ENCODE assay signal across 14 mouse cellular contexts in the genomic region with DNA sequence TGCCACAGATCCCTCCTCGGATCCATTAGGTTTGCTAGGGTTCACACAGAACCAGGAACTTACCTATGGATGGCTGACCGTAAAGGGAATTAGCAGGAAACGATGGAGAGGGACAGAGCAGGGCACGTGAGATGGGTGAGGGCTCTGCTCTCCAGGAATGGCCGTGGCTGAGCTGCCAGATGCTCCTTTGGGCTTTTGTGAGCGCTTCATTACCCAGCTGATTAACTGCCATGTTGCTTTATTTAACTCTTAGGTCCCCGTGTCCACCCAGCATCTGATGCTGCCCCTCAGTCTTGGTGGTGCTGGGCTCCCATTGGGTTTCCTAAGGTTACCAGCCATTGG. TPM values are rescaled to one million over a fixed set of nuclear protein-coding genes. Genes with fewer than 3 reads are reported as not detected.
A peak's percentile ranks its signal among the peaks of the same experiment; 100 is the strongest.
DNase-seq lines count a peak whose midpoint lies in the region; ATAC-seq and TF ChIP-seq lines count a peak whose summit lies in the region.
"Had no signal": no experiment of that assay in that cellular context is flagged by ENCODE, and none has a peak within 500 bp of the region (broad histone marks: within the 10 kb centered on the region; RNA-seq: fewer than 3 reads in every experiment).

No protein-coding gene starts in this region.

- H3K27me3 ChIP-seq in kidney, postnatal 0 days (ENCODE audit: insufficient read depth, low read length): no peaks in the 10 kb centered on the region
- H3K27me3 ChIP-seq in hindbrain, embryonic 13.5 days: no peaks in the 10 kb centered on the region
- H3K27me3 ChIP-seq in neural tube, embryonic 13.5 days: no peaks in the 10 kb centered on the region
- no peaks in the 10 kb centered on the region for H3K27me3 ChIP-seq in embryonic facial prominence, embryonic 10.5 days (replicated peaks; ENCODE audit: low read depth, poor library complexity, severe bottlenecking)
- H3K27me3 ChIP-seq: embryonic facial prominence, embryonic 13.5 days; heart, embryonic 15.5 days had no signal

- peak overlapping the region; percentile 27; the same call in 1 of the 2 replicates for H3K4me2 ChIP-seq in kidney, postnatal 0 days (ENCODE audit: low read length)
- peak overlapping the region; percentile 34 for H3K4me2 ChIP-seq in hindbrain, embryonic 13.5 days
- peak overlapping the region; percentile 42 for H3K4me2 ChIP-seq in neural tube, embryonic 13.5 days
- H3K4me2 ChIP-seq: embryonic facial prominence, embryonic 13.5 days had no signal

- no peak overlapping the region for H3K4me3 ChIP-seq in kidney, postnatal 0 days (replicated peaks; ENCODE audit: low read depth, low read length)
- no peak overlapping the region for H3K4me3 ChIP-seq in hindbrain, embryonic 13.5 days
- H3K4me3 ChIP-seq in neural tube, embryonic 13.5 days: peak overlapping the region; percentile 14
- H3K4me3 ChIP-seq in embryonic facial prominence, embryonic 10.5 days: no peak overlapping the region
- H3K4me3 ChIP-seq: embryonic facial prominence, embryonic 13.5 days; heart, embryonic 15.5 days; left cerebral cortex, adult 2 months had no signal

- H3K9me3 ChIP-seq in kidney, postnatal 0 days (replicated peaks; ENCODE audit: low read length): no peaks in the 10 kb centered on the region
- H3K9me3 ChIP-seq in hindbrain, embryonic 13.5 days: no peaks in the 10 kb centered on the region
- H3K9me3 ChIP-seq in neural tube, embryonic 13.5 days: no peaks in the 10 kb centered on the region
- H3K9me3 ChIP-seq in embryonic facial prominence, embryonic 10.5 days: no peaks in the 10 kb centered on the region
- H3K9me3 ChIP-seq: embryonic facial prominence, embryonic 13.5 days; heart, embryonic 15.5 days had no signal

- TF ChIP-seq CTCF in kidney, postnatal 0 days (IDR thresholded peaks at IDR 0.05; ENCODE audit: low read depth): no peak

- peak overlapping the region; percentile 52; the same call in 1 of the 2 replicates for H3K27ac ChIP-seq in kidney, postnatal 0 days
- peak overlapping the region; percentile 74 for H3K27ac ChIP-seq in hindbrain, embryonic 13.5 days
- H3K27ac ChIP-seq in neural tube, embryonic 13.5 days (replicated peaks): peak overlapping the region; percentile 61; the same call in 1 of the 2 replicates
- no peak overlapping the region for H3K27ac ChIP-seq in embryonic facial prominence, embryonic 10.5 days (replicated peaks)
- H3K27ac ChIP-seq: embryonic facial prominence, embryonic 13.5 days; heart, embryonic 15.5 days; layer of hippocampus, adult 2 months; left cerebral cortex, adult 2 months had no signal

- peak; percentile 45; the same call in 1 of the 2 replicates for ATAC-seq in kidney, postnatal 0 days (replicated peaks; ENCODE audit: low FRiP score, low read depth)
- peak; percentile 68 for ATAC-seq in hindbrain, embryonic 13.5 days (ENCODE audit: low FRiP score)
- peak; percentile 71 for ATAC-seq in neural tube, embryonic 13.5 days (ENCODE audit: low read depth)

- peak; percentile 34 to 52 for DNase-seq in cerebellum, postnatal 14 days
- DNase-seq in cerebellum, adult 11-12 months: no peak
- DNase-seq in kidney, postnatal 0 days (ENCODE audit: low spot score): peak; percentile 64
- DNase-seq in kidney, adult 8-10 months: no peak
- no peak for DNase-seq in right cerebral cortex, postnatal 14 days
- no peak for DNase-seq in embryonic facial prominence, embryonic 10.5 days (ENCODE audit: low spot score)
- DNase-seq: gastrocnemius, postnatal 36 days; lung, adult 2 months had no signal

- no peaks in the 10 kb centered on the region for H3K4me1 ChIP-seq in kidney, postnatal 0 days (replicated peaks; ENCODE audit: insufficient read depth, low read length)
- H3K4me1 ChIP-seq in hindbrain, embryonic 13.5 days (replicated peaks): peaks cover 8% of the 10 kb centered on the region
- H3K4me1 ChIP-seq in neural tube, embryonic 13.5 days (replicated peaks): peaks cover 9% of the 10 kb centered on the region
- no peaks in the 10 kb centered on the region for H3K4me1 ChIP-seq in embryonic facial prominence, embryonic 10.5 days
- H3K4me1 ChIP-seq: heart, embryonic 15.5 days had no signal

- no peaks in the 10 kb centered on the region for H3K36me3 ChIP-seq in kidney, postnatal 0 days (ENCODE audit: insufficient read depth, low read length)
- H3K36me3 ChIP-seq in hindbrain, embryonic 13.5 days: peaks cover 6% of the 10 kb centered on the region
- peaks cover 6% of the 10 kb centered on the region; the same call in 1 of the 2 replicates for H3K36me3 ChIP-seq in neural tube, embryonic 13.5 days
- peaks cover under 1% of the 10 kb centered on the region; the same call in 1 of the 2 replicates for H3K36me3 ChIP-seq in embryonic facial prominence, embryonic 10.5 days (replicated peaks)
- H3K36me3 ChIP-seq: embryonic facial prominence, embryonic 13.5 days; heart, embryonic 15.5 days had no signal

- WGBS in kidney, postnatal 0 days: 16% methylated on average over 7 of the region's 7 CpGs
- WGBS in hindbrain, embryonic 13.5 days: 38% methylated on average over 7 of the region's 7 CpGs
- 14% methylated on average over 7 of the region's 7 CpGs for WGBS in neural tube, embryonic 13.5 days
- 70% methylated on average over 7 of the region's 7 CpGs for WGBS in embryonic facial prominence, embryonic 10.5 days

- 0 out of 2 replicates have a peak overlapping the region, but pooled peaks have one; percentile 31 for H3K9ac ChIP-seq in kidney, postnatal 0 days (ENCODE audit: low read depth, low read length)
- peak overlapping the region; percentile 60 for H3K9ac ChIP-seq in hindbrain, embryonic 13.5 days
- H3K9ac ChIP-seq in neural tube, embryonic 13.5 days: peak overlapping the region; percentile 46
- H3K9ac ChIP-seq: embryonic facial prominence, embryonic 13.5 days; heart, embryonic 15.5 days had no signal

RNA-seq across cellular contexts. Expression of gene Map3k13, which starts 21.5 kb away (rescaled TPM):
- 0.53 and 0.66 TPM in 2 replicates for polyA plus RNA-seq in kidney, postnatal 0 days (2015; fragmentation: Nextera tagmentation; extraction: Ambion mirVana)
- 7.9 and 8.2 TPM in 2 replicates for polyA plus RNA-seq in hindbrain, embryonic 13.5 days (2015; fragmentation: Nextera tagmentation; extraction: Ambion mirVana)
- polyA plus RNA-seq in neural tube, embryonic 13.5 days (2015; fragmentation: Nextera tagmentation; extraction: Ambion mirVana): 8.7 and 9.5 TPM in 2 replicates
- polyA plus RNA-seq in embryonic facial prominence, embryonic 10.5 days (2016; fragmentation: Nextera tagmentation; extraction: Ambion mirVana): 1.9 and 2.1 TPM in 2 replicates

RNA-seq across cellular contexts. Expression of gene Ehhadh, which starts 28.0 kb away (rescaled TPM):
- polyA plus RNA-seq in kidney, postnatal 0 days (2015; fragmentation: Nextera tagmentation; extraction: Ambion mirVana): 16.5 and 17.8 TPM in 2 replicates
- 1.3 TPM in 2 replicates for polyA plus RNA-seq in hindbrain, embryonic 13.5 days (2015; fragmentation: Nextera tagmentation; extraction: Ambion mirVana)
- polyA plus RNA-seq in neural tube, embryonic 13.5 days (2015; fragmentation: Nextera tagmentation; extraction: Ambion mirVana): 1.5 and 1.8 TPM in 2 replicates
- polyA plus RNA-seq in embryonic facial prominence, embryonic 10.5 days (2016; fragmentation: Nextera tagmentation; extraction: Ambion mirVana): 1.8 and 2.1 TPM in 2 replicates

Comparison
In these comparisons a context has a peak if more than half of its experiments do, and no peak if none do; other contexts are left out.
1. DNase-seq: peak in cerebellum, postnatal 14 days (2 of 2) and kidney, postnatal 0 days (single experiment); none in cerebellum, adult 11-12 months (single experiment), kidney, adult 8-10 months (0 of 2), right cerebral cortex, postnatal 14 days (single experiment) and embryonic facial prominence, embryonic 10.5 days (single experiment).
2. Peak in every context shown above with its lines, with median percentiles within 50 percentile points of each other: ATAC-seq, H3K4me2 ChIP-seq and H3K9ac ChIP-seq.